Mouse (Mus musculus) midbrain, postnatal 0 days (tissue): Measurements from ENCODE around the gene Nup93. TPM values are rescaled to one million over a fixed set of nuclear protein-coding genes. Genes with fewer than 3 reads are reported as not detected.

ENCODE experiments used
- ATAC-seq: fragments of 200-750 bp; cut with Nextera tagmentation; 2 replicates; pipeline ENCODE4 v1.8.0; 2017; ENCODE audit warnings: moderate number of reproducible peaks, mild to moderate bottlenecking, moderate TSS enrichment, moderate library complexity; ENCODE audit not compliant: low FRiP score
- DNase-seq: peaks from one replicate; pipeline ENCODE4 v3.0.0-alpha.2; 2015; ENCODE audit warnings: low spot score
- H3K27ac ChIP-seq: fragments of 300-500 bp; sonication (generic); 2 replicates; pipeline ENCODE4 v1.5.1; 2014; ENCODE audit warnings: low read depth, mild to moderate bottlenecking, low read length, mixed read lengths
- H3K27me3 ChIP-seq: fragments of 300-500 bp; sonication (generic); 2 replicates; pipeline ENCODE4 v1.6.1; 2014; ENCODE audit warnings: low read length, control low read depth, mixed read lengths; ENCODE audit not compliant: insufficient read depth
- H3K36me3 ChIP-seq: fragments of 300-500 bp; sonication (generic); 2 replicates; pipeline ENCODE4 v1.6.1; 2014; ENCODE audit warnings: low read length, control low read depth, mixed read lengths; ENCODE audit not compliant: insufficient read depth
- H3K4me1 ChIP-seq: fragments of 300-500 bp; sonication (generic); 2 replicates; pipeline ENCODE4 v1.6.1; 2014; ENCODE audit warnings: mild to moderate bottlenecking, control low read depth, antibody characterized with exemption, low read length, mixed read lengths; ENCODE audit not compliant: insufficient read depth
- H3K4me2 ChIP-seq: fragments of 300-500 bp; sonication (generic); 2 replicates; pipeline ENCODE4 v1.6.1; 2014; ENCODE audit warnings: low read depth, mild to moderate bottlenecking, low read length, mixed read lengths; ENCODE audit not compliant: poor library complexity, severe bottlenecking
- H3K4me3 ChIP-seq: fragments of 300-500 bp; sonication (generic); 2 replicates; pipeline ENCODE4 v1.5.1; 2014; ENCODE audit warnings: low read depth, mild to moderate bottlenecking, low read length, moderate library complexity
- H3K9ac ChIP-seq: fragments of 300-500 bp; sonication (generic); replicated peaks from 2 replicates; pipeline ENCODE4 v1.6.1; 2014; ENCODE audit warnings: mild to moderate bottlenecking, low read length, moderate library complexity, mixed read lengths; ENCODE audit not compliant: poor library complexity, severe bottlenecking
- H3K9me3 ChIP-seq: fragments of 300-500 bp; sonication (generic); 2 replicates; pipeline ENCODE4 v1.6.1; 2016; ENCODE audit warnings: low read length, control low read depth
- CTCF ChIP-seq: IDR thresholded peaks from 2 replicates; pipeline ENCODE4 v1.5.1; 2016; ENCODE audit warnings: antibody characterized with exemption, mild to moderate bottlenecking
- WGBS: fragments of 180-500 bp; shearing (Covaris S2); extraction: QIAGEN DNeasy Blood & Tissue Kit; methylation state at CpG from one replicate; pipeline ENCODE4 v1.1.7; 2014; 5-methylcytosine and 5-hydroxymethylcytosine counted together
- polyA plus RNA-seq: library from polyadenylated mRNA; unstranded; fragments of >200 nt; fragmentation: Nextera tagmentation; extraction: Ambion mirVana; gene quantifications from 2 replicates; pipeline ENCODE4 v1.2.1, GENCODE M21; 2015
- total RNA-seq: library from RNA; depleted of rRNA; stranded (reverse); fragments of >200 nt; gene quantifications from 2 replicates; pipeline ENCODE4 v1.2.3, GENCODE M21; 2014

Gene Nup93
- total and polyA plus RNA-seq, 2 experiments from 2014 or later: 39.9 to 65.3 TPM

GRCm38 (mm10) chr8:94333345-94333744 is 119.0 kb downstream of the Nup93 start:
- H3K27ac ChIP-seq: no peak overlapping the region
- ATAC-seq: no peak

GRCm38 (mm10) chr8:94337559-94337958 is 123.2 kb downstream of the Nup93 start:
- DNase-seq: no peak
- no peak for TF ChIP-seq CTCF
- ATAC-seq: no peak
- Histone ChIP-seq H3K27ac (no peak overlapping the region), H3K4me2 (no peak overlapping the region), H3K4me3 (no peak overlapping the region), H3K9ac (no peak overlapping the region), H3K36me3 (no peaks in the 10 kb centered on the region), H3K27me3 (no peaks in the 10 kb centered on the region), H3K4me1 (no peaks in the 10 kb centered on the region), H3K9me3 (no peaks in the 10 kb centered on the region)
- WGBS: 86% methylated on average over 8 of the region's 8 CpGs

More at GRCm38 (mm10) chr8:94333345-94333744, 119.0 kb downstream of the Nup93 start:
- no peak overlapping the region for H3K4me3 ChIP-seq
- no peak overlapping the region for H3K4me2 ChIP-seq
- 46% methylated on average over 5 of the region's 5 CpGs for WGBS
- H3K4me1 ChIP-seq: no peaks in the 10 kb centered on the region
- H3K27me3 ChIP-seq: no peaks in the 10 kb centered on the region
- no peaks in the 10 kb centered on the region for H3K9me3 ChIP-seq
- H3K36me3 ChIP-seq: no peaks in the 10 kb centered on the region
- H3K9ac ChIP-seq: no peak overlapping the region
- TF ChIP-seq CTCF: peak; percentile 31
- DNase-seq: no peak

- H3K9ac ChIP-seq: no peak overlapping the region
- H3K4me2 ChIP-seq: no peak overlapping the region
- H3K27ac ChIP-seq: no peak overlapping the region
- no peaks in the 10 kb centered on the region for H3K9me3 ChIP-seq
- H3K27me3 ChIP-seq: no peaks in the 10 kb centered on the region
- no peak for TF ChIP-seq CTCF
- no peaks in the 10 kb centered on the region for H3K36me3 ChIP-seq
- WGBS: 90% methylated on average over 7 of the region's 7 CpGs
- ATAC-seq (no peak), DNase-seq (no peak)
- H3K4me1 ChIP-seq: no peaks in the 10 kb centered on the region
- no peak overlapping the region for H3K4me3 ChIP-seq
Measured at GRCm38 (mm10) chr8:94340796-94341195, 126.4 kb downstream of the Nup93 start.

- H3K4me1 ChIP-seq: no peaks in the 10 kb centered on the region
- H3K27me3 ChIP-seq: no peaks in the 10 kb centered on the region
- no peak overlapping the region for H3K9ac ChIP-seq
- TF ChIP-seq CTCF: no peak
- H3K9me3 ChIP-seq: no peaks in the 10 kb centered on the region
- H3K4me3 ChIP-seq: no peak overlapping the region
- no peak for ATAC-seq
- no peak overlapping the region for H3K4me2 ChIP-seq
- H3K36me3 ChIP-seq: no peaks in the 10 kb centered on the region
- 92% methylated on average over 10 of the region's 10 CpGs for WGBS
- H3K27ac ChIP-seq: no peak overlapping the region
- no peak for DNase-seq
Measured at GRCm38 (mm10) chr8:94342691-94343090, 128.3 kb downstream of the Nup93 start.

- ATAC-seq: no peak
- H3K4me2 ChIP-seq: no peak overlapping the region
Measured at GRCm38 (mm10) chr8:94343290-94343689, 128.9 kb downstream of the Nup93 start.

GRCm38 (mm10) chr8:94343778-94344320 is 129.5 kb downstream of the Nup93 start:
- no peak overlapping the region for H3K4me2 ChIP-seq
- TF ChIP-seq CTCF: no peak
- DNase-seq: no peak
- H3K4me3 ChIP-seq: no peak overlapping the region
- H3K27me3 ChIP-seq: no peaks in the 10 kb centered on the region
- no peaks in the 10 kb centered on the region for H3K9me3 ChIP-seq
- no peak for ATAC-seq
- no peaks in the 10 kb centered on the region for H3K36me3 ChIP-seq
- no peaks in the 10 kb centered on the region for H3K4me1 ChIP-seq
- H3K27ac ChIP-seq: no peak overlapping the region
- H3K9ac ChIP-seq: no peak overlapping the region
- 91% methylated on average over 11 of the region's 11 CpGs for WGBS

More at GRCm38 (mm10) chr8:94343290-94343689, 128.9 kb downstream of the Nup93 start:
- peak; percentile 92 for DNase-seq
- H3K9ac ChIP-seq: no peak overlapping the region
- no peak overlapping the region for H3K4me3 ChIP-seq
- H3K36me3 ChIP-seq: no peaks in the 10 kb centered on the region
- no peaks in the 10 kb centered on the region for H3K4me1 ChIP-seq
- no peaks in the 10 kb centered on the region for H3K9me3 ChIP-seq
- WGBS: 8% methylated on average over 6 of the region's 6 CpGs
- peak; percentile 94 for TF ChIP-seq CTCF
- H3K27me3 ChIP-seq: no peaks in the 10 kb centered on the region
- no peak overlapping the region for H3K27ac ChIP-seq
